Mouse (Mus musculus) forebrain, embryonic 14.5 days (tissue): ENCODE data around the gene Map4k3. TPM values are rescaled to one million over a fixed set of nuclear protein-coding genes. Genes with fewer than 3 reads are reported as not detected.

Source experiments
- ATAC-seq: fragments of 200-750 bp; cut with Nextera tagmentation; 2 replicates; pipeline ENCODE4 v1.8.0; 2017; ENCODE audit warnings: mild to moderate bottlenecking, moderate library complexity
- DNase-seq: peaks from one replicate; pipeline ENCODE4 v3.0.0-alpha.2; 2015; ENCODE audit warnings: low spot score
- H3K27ac ChIP-seq: fragments of 300-500 bp; sonication (generic); 2 replicates; pipeline ENCODE4 v1.5.1; 2014; ENCODE audit warnings: low read depth, mild to moderate bottlenecking, control low read depth, low read length, moderate library complexity
- H3K27me3 ChIP-seq: fragments of 300-500 bp; sonication (generic); replicated peaks from 2 replicates; pipeline ENCODE4 v1.6.1; 2014; ENCODE audit warnings: low read length, control low read depth, mixed read lengths; ENCODE audit not compliant: control insufficient read depth, insufficient read depth
- H3K36me3 ChIP-seq: fragments of 300-500 bp; sonication (generic); 2 replicates; pipeline ENCODE4 v1.6.1; 2014; ENCODE audit warnings: low read length, control low read depth; ENCODE audit not compliant: control insufficient read depth, insufficient read depth
- H3K4me1 ChIP-seq: fragments of 300-500 bp; sonication (generic); 2 replicates; pipeline ENCODE4 v1.6.1; 2014; ENCODE audit warnings: antibody characterized with exemption, low read length, control low read depth; ENCODE audit not compliant: control insufficient read depth, insufficient read depth
- H3K4me2 ChIP-seq: fragments of 300-500 bp; sonication (generic); 2 replicates; pipeline ENCODE4 v1.6.1; 2014; ENCODE audit warnings: mild to moderate bottlenecking, control low read depth, low read length
- H3K4me3 ChIP-seq: fragments of 300-500 bp; sonication (generic); 2 replicates; pipeline ENCODE4 v1.5.1; 2014; ENCODE audit warnings: low read depth, low read length, control low read depth
- H3K9ac ChIP-seq: fragments of 300-500 bp; sonication (generic); 2 replicates; pipeline ENCODE4 v1.6.1; 2014; ENCODE audit warnings: mild to moderate bottlenecking, low read length, control low read depth, moderate library complexity
- H3K9me3 ChIP-seq: fragments of 300-500 bp; sonication (generic); replicated peaks from 2 replicates; pipeline ENCODE4 v1.6.1; 2016; ENCODE audit warnings: low read length, control low read depth, mixed read lengths; ENCODE audit not compliant: control insufficient read depth
- WGBS: fragments of 180-500 bp; shearing (Covaris S2); extraction: QIAGEN DNeasy Blood & Tissue Kit; methylation state at CpG from one replicate; pipeline ENCODE4 v1.1.7; 2014; 5-methylcytosine and 5-hydroxymethylcytosine counted together
- polyA plus RNA-seq: library from polyadenylated mRNA; unstranded; fragments of >200 nt; fragmentation: Nextera tagmentation; extraction: Ambion mirVana; gene quantifications from 2 replicates; pipeline ENCODE4 v1.2.1, GENCODE M21; 2014

Map4k3 gene
- polyA plus RNA-seq, 1 experiment from 2014 or later, result 30.7 TPM

DNA sequence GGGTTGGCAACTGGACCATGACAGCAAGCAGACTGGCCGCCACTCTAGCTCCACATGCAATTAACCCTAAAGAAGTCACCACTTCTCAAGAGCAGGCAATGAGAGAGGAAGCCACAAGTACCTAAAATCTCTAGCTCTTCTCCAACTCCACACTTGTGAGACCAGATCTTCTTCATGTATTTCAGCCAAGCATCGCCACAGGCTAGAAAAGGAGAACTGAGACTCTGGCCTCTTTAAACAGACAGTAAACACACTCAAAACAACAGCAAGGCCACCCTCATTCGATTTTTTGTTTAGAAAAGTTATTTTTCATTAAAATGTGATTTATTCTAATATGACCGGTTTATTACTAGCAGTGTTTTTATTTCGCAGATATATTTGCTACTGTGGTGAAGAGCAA lies 9.0 kb downstream of the Map4k3 start:
- WGBS, result 95% methylated on average over 5 of the region's 5 CpGs
- Histone ChIP-seq H3K4me2 (no peak overlapping the region), H3K36me3 (no peaks in the 10 kb centered on the region), H3K9me3 (no peaks in the 10 kb centered on the region), H3K27me3 (no peaks in the 10 kb centered on the region), H3K4me1 (peaks cover 7% of the 10 kb centered on the region; the same call in 1 of the 2 replicates), H3K9ac (no peak overlapping the region), H3K27ac (no peak overlapping the region), H3K4me3 (no peak overlapping the region)
- no peak for DNase-seq
- ATAC-seq, result no peak

- no peak for DNase-seq
- H3K9me3 ChIP-seq, result no peaks in the 10 kb centered on the region
- no peak overlapping the region for H3K9ac ChIP-seq
- 71% methylated on average over 5 of the region's 5 CpGs for WGBS
- ATAC-seq, result no peak
- H3K27me3 ChIP-seq, result no peaks in the 10 kb centered on the region
- H3K4me2 ChIP-seq, result no peak overlapping the region
- no peak overlapping the region for H3K27ac ChIP-seq
- H3K4me1 ChIP-seq, result peaks cover 5% of the 10 kb centered on the region; the same call in 1 of the 2 replicates
- H3K36me3 ChIP-seq, result no peaks in the 10 kb centered on the region
- H3K4me3 ChIP-seq, result no peak overlapping the region
Measured at GRCm38 (mm10) chr17:80718243-80718642, 10.0 kb downstream of the Map4k3 start.

- ATAC-seq, result no peak
Measured at GRCm38 (mm10) chr17:80713588-80713987, 14.7 kb downstream of the Map4k3 start.

DNA sequence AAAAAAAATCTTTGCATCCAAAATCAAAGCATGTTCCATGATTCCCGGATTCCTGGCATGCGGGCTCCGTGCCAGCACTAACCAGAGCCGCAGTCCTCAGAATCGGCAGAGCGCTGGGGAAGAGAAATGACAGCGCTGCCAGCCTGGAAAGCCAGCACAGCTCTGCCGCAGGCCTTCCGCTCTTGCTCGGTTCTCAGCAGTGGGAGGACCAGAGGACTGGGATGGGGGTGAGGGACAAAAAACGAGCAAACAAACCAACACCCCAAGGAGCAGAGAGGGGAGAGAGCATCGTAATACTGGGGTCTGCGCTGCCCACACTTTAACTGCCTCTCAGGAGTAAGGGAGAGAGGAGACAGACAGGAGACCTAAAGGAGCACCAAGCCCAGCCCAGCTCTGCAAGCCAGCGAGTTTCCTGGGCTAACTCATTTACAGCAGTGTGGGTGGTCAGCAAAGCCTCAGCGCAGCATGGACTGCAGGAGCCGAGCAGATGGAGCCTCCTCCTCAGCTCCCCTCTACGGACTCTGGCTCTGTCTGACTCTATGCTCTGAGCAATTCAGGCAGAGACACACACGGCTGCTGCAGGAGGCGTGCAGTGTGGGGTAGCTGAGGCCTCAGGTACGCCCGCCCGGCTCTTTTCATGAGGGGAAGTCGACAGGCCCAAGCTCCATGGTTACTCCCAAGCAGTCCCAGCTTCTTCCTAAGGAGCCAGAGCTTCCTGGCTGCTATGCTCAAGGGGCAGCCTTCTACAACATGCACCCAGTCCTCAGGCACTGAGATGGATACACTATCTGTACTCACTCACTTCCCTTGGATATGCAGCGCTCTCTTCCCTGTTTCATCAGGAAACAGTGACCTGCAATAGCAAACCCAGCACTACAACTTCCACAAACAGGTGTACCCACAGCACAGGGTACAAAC lies 18.1 kb downstream of the Map4k3 start:
- WGBS, result 14% methylated on average over 24 of the region's 24 CpGs
- Histone ChIP-seq H3K4me2 (peak overlapping the region; percentile 42), H3K27ac (peak overlapping the region; percentile 87), H3K9me3 (no peaks in the 10 kb centered on the region), H3K4me1 (peaks cover 31% of the 10 kb centered on the region), H3K27me3 (no peaks in the 10 kb centered on the region), H3K36me3 (no peaks in the 10 kb centered on the region), H3K9ac (peak overlapping the region; percentile 48), H3K4me3 (peak overlapping the region; percentile 4; the same call in 1 of the 2 replicates)
- peak; percentile 88 for ATAC-seq
- peak; percentile 82 for DNase-seq

More at GRCm38 (mm10) chr17:80713588-80713987, 14.7 kb downstream of the Map4k3 start:
- no peaks in the 10 kb centered on the region for H3K36me3 ChIP-seq
- no peak overlapping the region for H3K9ac ChIP-seq
- peaks cover 25% of the 10 kb centered on the region for H3K4me1 ChIP-seq
- H3K9me3 ChIP-seq, result no peaks in the 10 kb centered on the region
- H3K27me3 ChIP-seq, result no peaks in the 10 kb centered on the region
- no peak for DNase-seq
- H3K4me2 ChIP-seq, result no peak overlapping the region
- no peak overlapping the region for H3K27ac ChIP-seq
- 91% methylated on average over 5 of the region's 5 CpGs for WGBS
- no peak overlapping the region for H3K4me3 ChIP-seq

- H3K4me3 ChIP-seq, result no peak overlapping the region
- WGBS, result 95% methylated on average over 6 of the region's 6 CpGs
- H3K4me1 ChIP-seq, result peaks cover 31% of the 10 kb centered on the region
- ATAC-seq (no peak), DNase-seq (no peak)
- H3K36me3 ChIP-seq, result no peaks in the 10 kb centered on the region
- H3K9me3 ChIP-seq, result no peaks in the 10 kb centered on the region
- no peak overlapping the region for H3K9ac ChIP-seq
- no peaks in the 10 kb centered on the region for H3K27me3 ChIP-seq
- no peak overlapping the region for H3K4me2 ChIP-seq
- H3K27ac ChIP-seq, result no peak overlapping the region
Measured at GRCm38 (mm10) chr17:80708803-80709202, 19.5 kb downstream of the Map4k3 start.

- no peaks in the 10 kb centered on the region for H3K36me3 ChIP-seq
- no peaks in the 10 kb centered on the region for H3K9me3 ChIP-seq
- H3K4me1 ChIP-seq, result peaks cover 29% of the 10 kb centered on the region
- DNase-seq, result no peak
- no peaks in the 10 kb centered on the region for H3K27me3 ChIP-seq
- 55% methylated on average over 4 of the region's 4 CpGs for WGBS
- H3K9ac ChIP-seq, result no peak overlapping the region
- no peak for ATAC-seq
- H3K27ac ChIP-seq, result no peak overlapping the region
- no peak overlapping the region for H3K4me2 ChIP-seq
- no peak overlapping the region for H3K4me3 ChIP-seq
Measured at GRCm38 (mm10) chr17:80707176-80707575, 21.1 kb downstream of the Map4k3 start.

GRCm38 (mm10) chr17:80706608-80707007 lies 21.7 kb downstream of the Map4k3 start:
- no peak overlapping the region for H3K4me3 ChIP-seq
- H3K4me2 ChIP-seq, result no peak overlapping the region
- H3K27ac ChIP-seq, result no peak overlapping the region
- no peaks in the 10 kb centered on the region for H3K27me3 ChIP-seq
- H3K36me3 ChIP-seq, result no peaks in the 10 kb centered on the region
- peaks cover 28% of the 10 kb centered on the region for H3K4me1 ChIP-seq
- H3K9ac ChIP-seq, result no peak overlapping the region
- H3K9me3 ChIP-seq, result no peaks in the 10 kb centered on the region
- WGBS, result 78% methylated on average over 6 of the region's 6 CpGs
- no peak for ATAC-seq
- no peak for DNase-seq

DNA sequence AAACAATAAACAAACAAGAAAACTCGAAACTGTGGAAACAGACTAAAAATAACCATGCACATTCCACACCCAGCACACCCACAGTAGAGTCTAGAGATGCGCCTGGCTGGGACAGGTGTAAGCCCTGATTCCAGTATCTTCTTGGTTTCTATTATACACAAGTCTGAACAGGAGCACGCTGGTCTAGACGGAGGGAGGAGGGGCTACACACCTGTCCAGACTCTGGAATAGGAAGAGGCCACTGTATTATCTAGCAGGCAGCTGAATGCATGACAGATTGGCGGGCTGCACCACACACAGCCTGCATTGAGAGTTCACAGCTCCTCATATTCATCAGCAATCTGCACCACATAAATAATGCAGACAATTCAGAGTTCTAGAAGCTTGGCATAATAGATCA lies 26.6 kb downstream of the Map4k3 start:
- peaks cover 12% of the 10 kb centered on the region; the same call in 1 of the 2 replicates for H3K4me1 ChIP-seq
- DNase-seq (no peak), ATAC-seq (no peak)
- H3K4me2 ChIP-seq, result no peak overlapping the region
- H3K9ac ChIP-seq, result no peak overlapping the region
- WGBS, result 79% methylated on average over 5 of the region's 5 CpGs
- no peak overlapping the region for H3K27ac ChIP-seq
- no peaks in the 10 kb centered on the region for H3K36me3 ChIP-seq
- H3K27me3 ChIP-seq, result no peaks in the 10 kb centered on the region
- no peaks in the 10 kb centered on the region for H3K9me3 ChIP-seq
- no peak overlapping the region for H3K4me3 ChIP-seq

- H3K36me3 ChIP-seq, result no peaks in the 10 kb centered on the region
- no peak overlapping the region for H3K9ac ChIP-seq
- H3K27me3 ChIP-seq, result no peaks in the 10 kb centered on the region
- DNase-seq (peak; percentile 23), ATAC-seq (peak; percentile 19; the same call in 1 of the 2 replicates)
- no peak overlapping the region for H3K27ac ChIP-seq
- H3K4me3 ChIP-seq, result no peak overlapping the region
- 68% methylated on average over 7 of the region's 7 CpGs for WGBS
- peaks cover 12% of the 10 kb centered on the region; the same call in 1 of the 2 replicates for H3K4me1 ChIP-seq
- no peak overlapping the region for H3K4me2 ChIP-seq
- no peaks in the 10 kb centered on the region for H3K9me3 ChIP-seq
Measured at GRCm38 (mm10) chr17:80698930-80699329, 29.4 kb downstream of the Map4k3 start.
